Mouse (Mus musculus) bone marrow macrophage, adult 2 months (primary cell): ENCODE results near the gene Tle2.

Experiments used
- CTCF ChIP-seq: IDR thresholded peaks from 2 replicates; pipeline ENCODE4 v1.5.1; 2012; ENCODE audit warnings: low read depth, mild to moderate bottlenecking, low read length, moderate library complexity
- POLR2A ChIP-seq: IDR thresholded peaks from 2 replicates; pipeline ENCODE4 v1.6.1; 2012; ENCODE audit warnings: mild to moderate bottlenecking, low read depth, low read length, borderline replicate concordance

DNA sequence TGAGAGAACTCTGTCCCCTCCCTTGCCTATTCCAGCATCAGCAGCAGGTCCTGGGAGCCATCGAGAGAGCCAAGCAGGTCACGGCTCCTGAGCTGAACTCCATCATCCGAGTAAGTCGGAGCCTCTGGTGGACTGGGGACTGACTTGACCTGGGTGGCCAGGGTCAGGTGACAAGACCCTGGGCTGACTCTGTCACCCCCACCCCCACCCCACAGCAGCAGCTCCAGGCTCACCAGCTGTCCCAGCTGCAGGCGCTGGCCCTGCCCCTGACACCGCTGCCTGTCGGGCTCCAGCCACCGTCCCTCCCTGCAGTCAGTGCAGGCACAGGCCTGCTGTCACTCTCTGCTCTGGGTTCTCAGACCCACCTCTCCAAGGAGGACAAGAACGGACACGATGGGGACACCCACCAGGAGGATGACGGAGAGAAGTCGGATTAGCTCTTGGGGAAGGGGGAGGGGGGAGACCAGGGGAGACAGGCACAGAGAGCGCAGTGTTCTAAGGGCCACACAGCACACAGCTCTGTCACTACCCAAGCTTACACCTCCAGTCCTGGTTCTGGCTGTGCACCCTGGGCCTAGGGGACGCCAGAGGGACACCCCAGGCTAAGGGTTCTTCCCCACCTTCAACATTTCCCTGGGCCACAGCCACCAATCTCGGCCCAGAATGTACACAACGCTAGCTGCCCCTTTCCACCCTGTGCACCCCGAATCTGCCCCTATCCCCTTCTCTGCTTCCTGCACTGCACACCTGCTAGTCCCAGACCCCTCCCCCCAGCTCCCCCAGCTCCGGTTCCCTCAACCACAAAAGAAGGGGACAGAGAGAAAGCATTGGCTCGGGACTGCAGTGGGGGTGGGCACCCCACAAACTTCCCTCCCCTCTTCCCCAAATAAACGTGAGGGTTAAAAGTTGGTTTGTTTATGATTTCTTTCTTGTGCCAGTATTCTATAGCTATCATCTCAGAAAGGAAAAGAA, 8.8 kb upstream of the Tle2 start:
- no peak for TF ChIP-seq CTCF
- TF ChIP-seq POLR2A = no peak
